Mouse (Mus musculus) heart, embryonic 11.5 days (tissue): Measurements from ENCODE around the gene Cdh18. TPM values are rescaled to one million over a fixed set of nuclear protein-coding genes. Genes with fewer than 3 reads are reported as not detected.
"Not testable (repeated sequence)": the region's sequence is repeated elsewhere in the genome, so short reads cannot be mapped to it uniquely, and the experiment has no call there.

Source experiments
- ATAC-seq: fragments of 200-750 bp; cut with Nextera tagmentation; replicated peaks from 2 replicates; pipeline ENCODE4 v1.8.0; 2017; ENCODE audit warnings: moderate library complexity; ENCODE audit not compliant: insufficient number of reproducible peaks, low FRiP score, low TSS enrichment
- H3K27ac ChIP-seq: fragments of 300-500 bp; sonication (generic); 2 replicates; pipeline ENCODE4 v1.5.1; 2014; ENCODE audit warnings: mild to moderate bottlenecking, low read depth, low read length
- H3K27me3 ChIP-seq: fragments of 300-500 bp; sonication (generic); 2 replicates; pipeline ENCODE4 v1.6.1; 2014; ENCODE audit warnings: mild to moderate bottlenecking, low read length, mixed read lengths; ENCODE audit not compliant: control insufficient read depth, insufficient read depth
- H3K36me3 ChIP-seq: fragments of 300-500 bp; sonication (generic); 2 replicates; pipeline ENCODE4 v1.6.1; 2014; ENCODE audit warnings: mild to moderate bottlenecking, low read length, moderate library complexity, mixed read lengths; ENCODE audit not compliant: control insufficient read depth, insufficient read depth
- H3K4me1 ChIP-seq: fragments of 300-500 bp; sonication (generic); 2 replicates; pipeline ENCODE4 v1.6.1; 2014; ENCODE audit warnings: low read length; ENCODE audit not compliant: control insufficient read depth, insufficient read depth
- H3K4me2 ChIP-seq: fragments of 300-500 bp; sonication (generic); 2 replicates; pipeline ENCODE4 v1.6.1; 2014; ENCODE audit warnings: mild to moderate bottlenecking, moderate library complexity
- H3K4me3 ChIP-seq: fragments of 300-500 bp; sonication (generic); 2 replicates; pipeline ENCODE4 v1.5.1; 2014; ENCODE audit warnings: low read depth, low read length
- H3K9ac ChIP-seq: fragments of 300-500 bp; sonication (generic); 2 replicates; pipeline ENCODE4 v1.6.1; 2014; ENCODE audit warnings: mild to moderate bottlenecking, low read depth, low read length, moderate library complexity
- H3K9me3 ChIP-seq: fragments of 300-500 bp; sonication (generic); replicated peaks from 2 replicates; pipeline ENCODE4 v1.6.1; 2016; ENCODE audit warnings: low read length; ENCODE audit not compliant: control insufficient read depth
- WGBS: fragments of 180-500 bp; shearing (Covaris S2); extraction: QIAGEN DNeasy Blood & Tissue Kit; methylation state at CpG from one replicate; pipeline ENCODE4 v1.1.7; 2014; ENCODE audit not compliant: insufficient replicate concordance; 5-methylcytosine and 5-hydroxymethylcytosine counted together
- polyA plus RNA-seq: library from polyadenylated mRNA; unstranded; fragments of >200 nt; fragmentation: Nextera tagmentation; extraction: Ambion mirVana; gene quantifications from 2 replicates; pipeline ENCODE4 v1.2.1, GENCODE M21; 2014

Gene Cdh18
- polyA plus RNA-seq, 1 experiment from 2014 or later = 0.17 TPM

- H3K4me3 ChIP-seq = no peak overlapping the region
- H3K4me2 ChIP-seq = no peak overlapping the region
- no peaks in the 10 kb centered on the region for H3K36me3 ChIP-seq
- no peak for ATAC-seq
- no peak overlapping the region for H3K9ac ChIP-seq
- H3K27ac ChIP-seq = no peak overlapping the region
- H3K27me3 ChIP-seq = no peaks in the 10 kb centered on the region
- no peaks in the 10 kb centered on the region for H3K9me3 ChIP-seq
- no peaks in the 10 kb centered on the region for H3K4me1 ChIP-seq
Observed at GRCm38 (mm10) chr15:22733039-22733438, 184.2 kb downstream of the Cdh18 start.

GRCm38 (mm10) chr15:22736165-22736564, 187.3 kb downstream of the Cdh18 start:
- no peaks in the 10 kb centered on the region for H3K27me3 ChIP-seq
- ATAC-seq = no peak
- no peak overlapping the region for H3K4me2 ChIP-seq
- 47% methylated on average over 3 of the region's 3 CpGs for WGBS
- no peaks in the 10 kb centered on the region for H3K9me3 ChIP-seq
- H3K4me3 ChIP-seq = no peak overlapping the region
- no peaks in the 10 kb centered on the region for H3K36me3 ChIP-seq
- no peak overlapping the region for H3K9ac ChIP-seq
- H3K4me1 ChIP-seq = no peaks in the 10 kb centered on the region
- no peak overlapping the region for H3K27ac ChIP-seq

- not testable (repeated sequence) for H3K9ac ChIP-seq, H3K4me2 ChIP-seq, H3K27me3 ChIP-seq, H3K36me3 ChIP-seq, H3K4me1 ChIP-seq, H3K9me3 ChIP-seq, ATAC-seq, H3K4me3 ChIP-seq, H3K27ac ChIP-seq
Observed at GRCm38 (mm10) chr15:22761257-22761656, 212.4 kb downstream of the Cdh18 start.

- not testable (repeated sequence) for H3K4me2 ChIP-seq, ATAC-seq, H3K4me1 ChIP-seq, H3K27me3 ChIP-seq, H3K36me3 ChIP-seq, H3K4me3 ChIP-seq, H3K9ac ChIP-seq, H3K27ac ChIP-seq, H3K9me3 ChIP-seq
- WGBS = 84% methylated on average over 3 of the region's 3 CpGs
Observed at GRCm38 (mm10) chr15:22766591-22766990, 217.8 kb downstream of the Cdh18 start.

- Histone ChIP-seq H3K4me3 (no peak overlapping the region), H3K4me1 (no peaks in the 10 kb centered on the region), H3K27ac (no peak overlapping the region), H3K36me3 (no peaks in the 10 kb centered on the region), H3K9me3 (no peaks in the 10 kb centered on the region), H3K27me3 (no peaks in the 10 kb centered on the region), H3K4me2 (no peak overlapping the region), H3K9ac (no peak overlapping the region)
- WGBS = 81% methylated on average over 4 of the region's 4 CpGs
- no peak for ATAC-seq
Observed at GRCm38 (mm10) chr15:22776346-22776745, 227.5 kb downstream of the Cdh18 start.

- Histone ChIP-seq H3K9me3 (no peaks in the 10 kb centered on the region), H3K4me1 (no peaks in the 10 kb centered on the region), H3K36me3 (no peaks in the 10 kb centered on the region), H3K27me3 (no peaks in the 10 kb centered on the region), H3K27ac (no peak overlapping the region), H3K4me2 (no peak overlapping the region), H3K4me3 (no peak overlapping the region), H3K9ac (no peak overlapping the region)
- no peak for ATAC-seq
- WGBS = 89% methylated on average over 6 of the region's 6 CpGs
Observed at GRCm38 (mm10) chr15:22789696-22790095, 240.9 kb downstream of the Cdh18 start.

- Histone ChIP-seq H3K27me3 (no peaks in the 10 kb centered on the region), H3K27ac (no peak overlapping the region), H3K9ac (no peak overlapping the region), H3K4me1 (no peaks in the 10 kb centered on the region), H3K36me3 (no peaks in the 10 kb centered on the region), H3K9me3 (no peaks in the 10 kb centered on the region), H3K4me3 (no peak overlapping the region), H3K4me2 (no peak overlapping the region)
- WGBS = 80% methylated on average over 3 of the region's 3 CpGs
- no peak for ATAC-seq
Observed at GRCm38 (mm10) chr15:22791791-22792190, 243.0 kb downstream of the Cdh18 start.

- no peaks in the 10 kb centered on the region for H3K4me1 ChIP-seq
- no peak overlapping the region for H3K4me3 ChIP-seq
- no peak overlapping the region for H3K27ac ChIP-seq
- no peak overlapping the region for H3K9ac ChIP-seq
- no peaks in the 10 kb centered on the region for H3K36me3 ChIP-seq
- H3K9me3 ChIP-seq = no peaks in the 10 kb centered on the region
- no peak overlapping the region for H3K4me2 ChIP-seq
- ATAC-seq = no peak
- no peaks in the 10 kb centered on the region for H3K27me3 ChIP-seq
Observed at GRCm38 (mm10) chr15:22833127-22833526, 284.3 kb downstream of the Cdh18 start.

- no peak overlapping the region for H3K27ac ChIP-seq
- H3K9me3 ChIP-seq = no peaks in the 10 kb centered on the region
- ATAC-seq = no peak
- no peaks in the 10 kb centered on the region for H3K36me3 ChIP-seq
- H3K4me1 ChIP-seq = no peaks in the 10 kb centered on the region
- 64% methylated on average over 1 of the region's 1 CpGs for WGBS
- no peaks in the 10 kb centered on the region for H3K27me3 ChIP-seq
- no peak overlapping the region for H3K4me3 ChIP-seq
- no peak overlapping the region for H3K4me2 ChIP-seq
- no peak overlapping the region for H3K9ac ChIP-seq
Observed at GRCm38 (mm10) chr15:22837173-22837572, 288.4 kb downstream of the Cdh18 start.
